Mouse (Mus musculus) retina, postnatal 7 days (tissue): ENCODE data around the gene Bod1l.

Experiments used
- DNase-seq: peaks from one replicate; pipeline ENCODE4 v3.0.0-alpha.2; 2012; ENCODE audit warnings: low read depth, low spot score

The Bod1l gene

DNA sequence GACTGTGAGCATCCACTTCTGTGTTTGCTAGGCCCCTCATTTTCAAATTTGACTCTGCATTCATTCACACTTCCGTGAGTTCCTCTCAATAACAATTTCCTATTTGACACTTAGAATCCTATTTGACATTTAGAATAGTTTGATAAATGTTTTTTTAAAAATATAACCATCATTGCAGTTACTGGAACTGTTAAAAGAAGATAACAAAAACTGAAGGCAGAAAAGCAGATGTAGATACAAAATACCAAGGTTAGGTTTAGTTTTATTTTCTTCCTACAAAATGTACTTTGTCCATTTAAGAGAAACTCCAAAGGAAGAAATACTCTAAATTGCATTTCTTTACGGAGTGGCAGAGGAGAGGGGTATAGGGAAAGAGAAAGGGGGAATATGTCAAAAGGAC, 42.5 kb downstream of the Bod1l start:
- no peak for DNase-seq

DNA sequence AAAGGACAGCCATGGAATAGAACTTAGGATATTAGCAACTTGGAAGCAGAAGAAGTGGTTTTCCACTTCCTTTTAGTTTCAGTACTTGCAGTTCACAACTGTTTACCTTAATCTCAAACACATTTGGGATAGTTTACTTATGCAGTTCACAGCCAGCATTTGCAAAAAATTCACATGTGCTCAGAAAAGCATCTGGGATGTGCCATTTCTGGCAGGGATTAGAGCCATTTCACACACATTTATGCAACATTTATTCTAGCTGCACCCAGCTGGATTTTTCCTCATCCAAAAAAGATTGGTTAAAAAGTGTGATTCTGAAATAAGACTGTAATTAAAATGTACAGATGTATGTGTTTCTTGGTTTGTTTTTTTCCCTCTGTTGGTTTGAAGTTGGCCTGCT, 49.7 kb downstream of the Bod1l start:
- DNase-seq: no peak

DNA sequence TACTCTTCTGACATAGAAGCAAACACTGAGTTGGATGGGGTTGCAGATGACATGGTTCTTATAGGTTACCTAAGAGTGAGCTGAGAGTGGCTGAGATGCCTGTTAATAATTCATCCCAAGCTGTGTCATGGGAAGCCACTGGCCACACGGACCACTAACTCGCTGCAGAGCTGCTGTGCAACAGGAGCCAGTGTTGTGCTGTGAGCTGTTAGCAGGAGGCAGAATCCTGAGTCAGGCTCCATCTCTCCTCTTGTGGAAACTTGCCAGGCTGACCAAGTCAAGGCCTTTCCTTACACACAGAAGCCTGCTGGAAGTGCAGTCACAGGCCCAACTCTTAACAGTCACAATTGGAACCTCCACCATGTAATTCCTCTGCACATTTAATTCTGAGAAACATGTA, 53.6 kb downstream of the Bod1l start:
- no peak for DNase-seq

DNA sequence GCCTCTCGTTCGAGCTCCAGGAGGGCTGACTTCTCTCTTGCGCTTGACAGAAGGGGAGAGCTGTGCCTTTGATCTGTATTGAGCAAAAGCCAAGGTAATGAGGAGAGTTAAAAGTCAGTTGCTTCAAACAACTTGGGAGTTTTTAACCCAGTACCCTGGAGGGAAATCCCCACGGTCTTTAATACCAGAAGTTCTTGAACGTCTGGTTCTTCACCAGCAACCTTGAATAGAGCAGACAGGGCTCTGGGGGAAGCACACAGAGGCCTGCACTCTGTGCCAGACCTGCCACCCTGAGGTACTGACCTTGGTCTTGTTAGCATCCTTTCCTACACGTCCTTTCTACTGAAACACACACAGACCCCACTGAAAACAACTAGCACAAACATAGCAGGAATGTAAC, 55.2 kb downstream of the Bod1l start:
- DNase-seq: no peak

DNA sequence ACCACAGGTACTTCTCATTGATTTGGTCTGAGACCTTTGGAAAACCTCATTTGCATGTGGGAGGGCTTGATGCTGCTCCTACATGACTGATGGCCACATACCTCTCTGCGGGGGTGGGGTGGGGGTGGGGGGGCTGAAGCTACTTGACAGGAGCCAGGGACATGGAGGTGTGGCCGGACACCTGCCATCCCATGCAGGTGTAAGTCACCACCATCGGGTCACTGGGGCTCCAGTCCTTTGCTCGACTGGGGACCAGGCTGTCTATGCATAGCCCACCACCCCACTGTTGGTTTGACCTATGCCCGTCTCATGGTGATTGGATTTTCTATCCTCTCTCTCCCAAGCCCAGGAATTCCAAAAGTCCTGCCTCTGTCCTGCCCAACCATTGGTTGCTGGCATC, 62.2 kb downstream of the Bod1l start:
- no peak for DNase-seq

DNA sequence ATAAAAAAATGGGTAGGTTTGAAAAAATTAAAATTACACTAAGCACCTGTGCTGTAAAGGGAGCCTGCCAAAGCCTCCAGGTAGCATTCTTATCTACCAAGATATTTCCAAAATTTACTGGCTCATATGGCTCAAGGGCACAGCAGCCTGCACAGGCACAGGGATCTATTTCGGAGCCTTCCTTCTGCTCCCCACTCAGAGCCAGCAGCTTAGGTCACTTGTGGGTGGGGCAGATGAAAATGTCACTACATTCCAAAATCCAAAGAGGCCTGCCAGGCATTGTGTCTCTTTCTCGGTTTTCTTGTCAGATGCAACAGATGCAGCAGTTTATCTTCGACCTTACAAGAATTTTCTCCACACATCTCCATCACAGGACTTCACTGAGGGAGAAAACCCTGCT, 64.1 kb downstream of the Bod1l start:
- DNase-seq: no peak

DNA sequence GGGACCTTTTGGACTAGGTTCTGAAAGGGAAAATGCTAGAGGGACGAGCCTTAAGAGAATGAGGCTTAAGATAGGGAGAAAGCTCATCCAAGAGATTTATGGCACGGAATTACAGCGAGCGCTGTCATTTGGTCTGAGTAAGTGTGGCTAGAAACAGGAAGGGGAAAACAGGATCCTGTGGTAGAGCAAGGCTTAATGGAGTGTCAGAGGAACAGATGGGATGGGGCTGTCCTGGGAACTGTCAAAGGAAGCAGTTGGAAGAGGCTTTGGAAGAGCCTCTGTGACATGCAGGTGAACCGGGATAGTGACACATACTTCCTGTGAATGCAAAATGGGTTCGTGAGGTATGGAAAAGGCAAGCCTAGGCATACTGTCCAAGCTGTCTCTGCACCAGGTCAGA, 68.4 kb downstream of the Bod1l start:
- no peak for DNase-seq

DNA sequence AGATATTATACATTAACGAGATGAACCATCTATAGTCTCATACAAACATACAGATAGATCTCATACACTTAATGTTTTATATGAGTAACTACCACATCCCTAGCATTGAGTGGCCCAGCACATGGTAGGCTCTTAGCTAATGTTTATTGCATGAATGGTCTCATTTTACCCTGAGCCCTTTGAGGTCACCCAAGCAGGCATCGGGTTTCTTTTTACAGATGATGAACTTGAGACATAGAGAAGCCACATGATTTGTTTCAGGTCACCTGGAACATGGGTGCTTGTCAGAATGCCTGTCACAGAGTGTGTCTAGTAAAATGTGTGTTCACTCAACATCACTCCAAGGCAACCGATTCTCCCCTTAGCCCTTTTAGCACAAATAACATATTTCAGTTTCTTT, 68.8 kb downstream of the Bod1l start:
- DNase-seq: no peak

DNA sequence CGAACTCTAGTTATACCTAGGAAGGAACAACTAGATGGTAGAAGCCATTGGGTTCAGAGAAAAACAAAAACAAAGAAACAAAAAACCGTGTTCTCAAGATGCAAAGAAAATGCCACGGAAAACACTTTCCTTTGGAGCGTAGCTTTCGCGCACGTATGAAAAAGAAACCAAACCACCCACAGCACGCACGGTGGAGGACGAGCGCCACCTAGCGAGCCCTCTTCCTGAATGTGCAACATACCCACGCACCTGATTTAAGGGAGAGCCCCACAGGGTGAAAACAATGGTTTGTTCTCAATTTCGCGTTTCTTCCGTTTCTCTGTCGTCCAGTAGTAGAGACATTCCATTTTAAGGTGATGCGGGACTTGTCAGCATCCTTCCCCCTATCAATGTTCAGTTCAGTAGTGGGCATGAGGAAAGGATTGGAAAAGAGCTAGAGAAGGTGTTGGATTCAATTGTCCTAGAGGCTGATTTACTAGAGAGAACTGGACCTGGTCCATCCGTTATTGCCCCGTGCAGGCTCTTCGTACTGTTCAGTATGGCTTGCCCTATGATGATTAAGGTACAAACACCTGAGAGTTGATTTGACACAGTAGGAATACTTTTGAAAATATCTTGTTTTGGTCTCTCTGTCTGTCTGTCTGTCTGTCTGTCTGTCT, 75.6 kb downstream of the Bod1l start:
- peak; percentile 78 for DNase-seq

DNA sequence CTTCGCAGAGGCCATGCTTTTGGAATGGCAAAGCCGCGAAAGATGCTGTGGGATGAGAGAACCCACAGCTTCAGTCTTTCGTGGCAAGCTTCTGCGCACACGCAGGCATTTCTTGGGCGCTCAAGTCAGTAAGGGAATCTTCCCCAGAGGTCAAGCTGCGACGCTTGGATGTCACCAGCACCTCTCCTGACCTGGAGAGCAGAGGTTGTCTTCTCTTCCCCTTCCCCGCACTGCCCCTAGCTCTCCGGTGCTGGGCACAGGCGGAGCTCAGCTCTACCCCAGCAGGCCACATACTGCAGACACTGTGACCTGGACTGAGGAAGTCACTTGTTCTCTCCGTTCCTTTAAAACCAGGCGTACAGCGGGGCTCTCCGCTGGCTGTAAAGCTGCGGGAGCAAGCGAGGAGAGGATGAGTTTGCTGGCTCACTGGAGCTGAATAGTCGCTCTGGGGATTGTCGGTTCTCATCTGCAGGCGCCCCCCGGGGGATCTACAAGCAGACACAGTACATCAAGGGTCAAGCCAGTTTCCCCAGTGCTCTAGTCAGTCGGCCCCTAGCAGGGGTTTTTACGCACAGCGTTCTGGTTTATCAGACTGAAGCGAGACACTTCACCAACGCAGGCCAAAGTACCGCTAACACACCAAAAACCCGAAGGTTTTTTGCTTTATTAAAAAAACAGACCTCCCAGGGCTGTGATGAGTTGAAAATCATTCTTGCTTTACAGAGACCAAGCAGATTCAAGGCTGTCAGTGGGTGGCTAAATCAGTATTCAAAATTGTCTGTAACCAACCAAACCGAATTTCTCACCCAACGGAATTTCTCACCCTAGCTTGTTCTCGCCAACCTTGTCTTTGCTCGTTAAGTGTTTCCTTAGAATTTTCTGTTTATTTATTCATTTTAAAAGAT, 76.6 kb downstream of the Bod1l start:
- DNase-seq: no peak

DNA sequence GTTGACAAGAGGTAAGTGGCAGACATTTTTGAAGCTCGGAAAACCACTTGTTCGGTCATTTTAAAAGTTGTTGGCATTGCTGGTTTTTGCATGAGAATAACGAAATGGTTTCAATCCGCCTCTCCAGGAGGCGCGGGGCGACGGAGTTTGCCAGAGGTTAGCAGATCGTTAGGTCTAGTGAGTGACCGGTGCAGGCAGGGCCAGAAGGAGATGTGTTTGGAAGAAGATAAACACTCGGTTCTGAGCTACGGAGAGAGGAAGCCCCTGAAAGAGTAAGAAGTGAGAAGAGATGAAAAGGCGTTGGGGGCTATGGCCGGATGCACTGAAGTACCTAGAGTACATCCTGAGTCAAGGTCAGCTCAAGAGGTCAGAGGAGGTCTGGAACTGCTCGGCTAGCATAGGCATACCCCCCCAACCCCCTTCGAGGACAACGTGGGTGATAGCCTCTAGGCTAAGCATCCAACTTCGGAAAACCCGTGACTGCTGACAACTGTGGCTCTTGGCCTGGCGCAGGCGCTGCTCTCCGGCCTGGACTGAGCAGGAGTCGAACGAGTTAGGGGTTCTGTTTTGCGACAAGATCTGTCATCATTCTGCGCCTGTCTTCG, 77.6 kb downstream of the Bod1l start:
- no peak for DNase-seq

DNA sequence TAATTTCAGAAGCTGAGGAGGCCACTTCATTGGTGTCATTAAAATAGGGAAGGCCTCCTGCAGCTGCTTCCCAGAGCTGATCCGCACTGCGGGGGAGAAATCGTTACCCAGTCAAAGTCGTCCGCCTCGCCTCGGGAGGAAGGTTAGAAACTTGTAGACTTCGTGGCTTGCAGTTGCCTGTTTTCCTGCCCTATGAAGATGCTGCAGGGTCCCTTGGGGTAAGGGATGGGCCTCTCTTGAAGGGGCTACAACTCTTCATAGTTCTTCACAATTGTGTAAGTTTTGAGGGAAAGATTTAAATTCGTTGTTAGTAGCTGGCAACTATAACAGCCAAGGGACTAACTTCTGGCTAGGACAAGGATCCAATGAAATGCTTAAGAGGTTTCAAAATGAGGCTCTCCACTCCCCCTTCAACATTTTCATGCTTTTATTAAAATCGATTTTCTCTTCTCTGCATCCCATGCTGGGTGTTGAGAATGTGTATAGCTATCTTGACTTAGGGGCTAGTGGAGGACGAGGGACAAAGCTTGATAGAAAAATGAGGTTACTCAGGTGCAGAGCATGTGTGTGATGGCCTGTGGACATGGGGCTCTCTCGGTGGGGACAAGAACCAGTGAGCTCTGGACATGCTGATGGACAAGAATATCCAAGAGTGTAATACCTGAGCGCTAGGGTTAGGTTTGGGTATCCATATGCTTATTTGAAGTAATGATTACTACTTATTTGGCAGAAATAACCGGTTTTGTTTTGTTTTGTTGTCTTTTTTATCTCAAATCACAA, 78.3 kb downstream of the Bod1l start:
- no peak for DNase-seq

DNA sequence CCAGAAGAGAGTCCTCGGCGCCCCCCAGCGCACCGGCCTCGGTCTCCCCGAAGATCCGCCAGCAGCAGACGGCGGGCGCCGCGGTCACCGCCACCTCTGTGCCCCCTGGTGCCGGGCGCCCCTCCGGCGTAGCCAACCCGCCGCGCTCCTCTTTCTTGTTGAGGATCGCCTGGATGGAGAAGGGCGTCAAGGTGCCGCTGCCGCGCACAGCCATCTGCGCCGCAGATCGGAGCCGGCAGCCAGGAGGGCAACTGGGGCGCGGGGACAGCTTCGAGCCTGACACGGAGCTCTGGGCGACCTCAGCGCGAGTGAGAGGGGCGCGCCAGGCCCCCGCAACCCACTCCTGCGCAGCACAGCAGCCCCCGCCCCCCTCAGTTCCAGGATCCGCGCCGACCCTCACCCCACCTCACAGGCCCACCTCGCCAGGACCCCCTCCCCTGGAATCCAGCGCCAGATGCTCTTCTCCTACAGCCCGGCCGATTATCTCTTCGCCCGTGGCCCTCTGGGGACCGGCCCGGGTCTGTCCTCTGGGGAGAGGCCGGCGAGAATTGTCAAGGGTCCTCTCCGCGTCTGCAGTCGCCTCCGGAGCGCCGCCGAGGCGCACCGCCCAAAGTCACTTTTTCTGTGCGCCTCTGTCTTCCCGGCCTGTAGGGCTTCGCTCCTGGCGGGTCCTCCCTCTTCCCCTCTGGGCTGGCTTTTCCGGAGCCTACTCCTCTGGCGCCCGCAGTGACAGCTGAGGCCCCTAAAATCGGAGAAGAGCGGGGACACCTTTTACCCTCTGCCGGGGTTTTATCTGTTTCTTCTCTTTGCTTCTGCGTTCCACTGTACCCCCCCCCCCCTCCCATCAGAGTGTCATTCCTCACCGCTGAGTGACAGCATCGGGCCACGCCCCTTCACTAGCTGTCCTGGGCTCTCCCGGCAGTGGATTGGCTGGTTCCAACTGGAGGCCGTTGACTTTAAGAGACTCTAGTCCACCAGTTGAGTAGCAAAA, 80.1 kb downstream of the Bod1l start, which contains the start of gene Nkx3-2:
Gene Nkx3-2 (minus strand): TSS at position 771 of the 991 bp plus-strand sequence.
- DNase-seq: no peak

DNA sequence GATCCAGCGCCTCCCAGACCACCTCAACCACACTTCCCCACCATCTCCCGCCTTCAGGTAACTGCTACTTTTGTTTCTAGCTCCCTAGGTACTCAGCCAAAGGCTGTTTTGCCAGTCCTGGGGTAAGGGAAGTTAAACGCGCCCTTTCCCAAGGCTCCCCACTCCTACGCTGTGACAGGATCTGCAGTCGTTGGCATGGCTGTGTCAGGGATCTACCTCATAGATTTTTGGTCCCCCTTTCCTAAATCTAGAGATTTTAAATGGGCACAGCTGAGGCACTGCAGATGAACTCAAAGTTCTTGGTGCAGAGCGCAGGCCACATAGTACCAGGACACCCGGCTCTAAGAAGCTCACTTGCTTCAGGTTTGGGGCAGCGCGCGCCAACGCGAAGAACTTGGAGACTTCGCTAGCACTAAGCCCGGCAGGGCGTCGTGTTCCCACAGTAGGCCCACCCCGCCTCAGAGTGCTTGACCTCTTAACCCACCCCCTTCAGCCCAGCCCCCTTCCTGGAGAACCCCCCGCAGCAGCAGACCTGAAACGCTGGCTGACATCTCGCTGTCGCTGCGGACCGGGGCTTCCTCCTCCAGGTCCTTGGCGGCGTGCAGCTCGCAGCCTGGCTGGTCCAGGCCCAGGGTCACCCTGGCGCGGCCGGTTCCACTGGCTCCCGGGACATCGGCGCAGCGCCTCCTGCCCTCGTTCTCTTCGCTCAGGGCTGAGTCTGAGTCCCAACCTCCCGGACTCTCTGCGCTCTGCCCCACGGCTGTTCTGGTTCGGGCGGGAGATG, 81.0 kb downstream of the Bod1l start:
- DNase-seq: no peak

DNA sequence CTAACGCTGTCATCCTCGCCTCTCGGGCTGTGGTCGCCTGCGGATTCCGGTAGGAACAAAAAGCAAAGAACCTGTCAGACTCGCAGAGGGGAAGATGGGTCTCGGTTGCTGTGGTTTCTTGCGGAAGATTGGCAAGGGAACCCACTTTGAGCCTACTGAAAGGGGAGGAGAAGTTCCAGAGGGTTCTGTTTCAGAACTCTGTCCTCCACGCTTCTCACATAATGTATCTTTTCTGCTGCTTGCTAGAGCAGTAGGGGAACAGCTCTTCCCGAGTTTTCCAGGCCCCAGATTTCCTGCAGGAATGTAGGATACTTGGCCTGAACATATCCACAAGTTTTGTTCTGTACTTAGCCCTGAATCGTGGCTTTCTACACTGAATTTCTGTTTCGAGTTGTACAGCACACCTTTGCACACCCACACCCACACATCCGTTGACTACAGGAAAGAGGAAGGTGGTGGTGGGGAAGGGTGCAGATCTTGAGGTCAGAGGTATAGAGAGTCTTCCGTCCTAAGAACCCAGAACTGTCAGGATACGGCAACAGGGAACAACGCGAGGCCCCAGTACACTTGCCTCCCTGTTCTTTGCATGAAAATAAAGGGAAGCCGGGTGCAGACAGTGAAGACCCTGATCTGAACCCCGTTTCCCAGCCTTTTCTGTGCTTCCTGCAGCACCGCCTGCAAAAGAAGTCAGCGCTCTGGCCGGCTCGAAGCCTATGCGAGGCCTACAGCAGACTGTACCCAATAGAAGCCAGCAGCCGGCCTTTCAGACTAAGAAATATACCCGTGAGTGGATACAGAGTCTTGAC, 81.8 kb downstream of the Bod1l start:
- DNase-seq: no peak

DNA sequence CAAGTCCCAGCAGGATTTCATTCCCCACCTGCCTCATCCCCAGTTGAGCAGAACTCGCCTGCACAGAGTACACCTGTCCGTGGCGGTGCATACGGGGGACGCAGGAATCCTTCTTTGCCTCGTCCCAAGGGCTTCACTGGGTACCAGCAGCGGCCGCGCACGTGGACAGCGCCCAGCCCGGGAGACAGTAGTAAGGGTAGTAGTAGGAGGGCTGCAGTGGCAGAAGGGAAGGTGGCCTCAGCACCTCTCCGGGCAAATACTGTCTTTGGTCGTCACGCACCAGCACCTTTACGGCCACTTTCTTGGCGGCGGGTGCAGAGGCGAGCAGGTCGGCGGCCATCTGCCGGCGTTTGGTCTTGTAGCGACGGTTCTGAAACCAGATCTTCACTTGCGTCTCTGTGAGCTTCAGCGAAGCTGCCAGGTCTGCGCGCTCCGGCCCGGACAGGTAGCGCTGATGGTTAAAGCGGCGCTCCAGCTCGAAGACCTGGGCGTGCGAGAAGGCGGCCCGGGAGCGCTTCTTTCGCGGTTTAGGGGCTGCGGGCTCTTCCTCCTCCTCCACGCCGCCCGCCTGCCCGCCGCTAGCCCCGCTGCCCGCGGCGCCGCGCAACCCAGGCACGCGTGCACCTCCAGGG, 82.5 kb downstream of the Bod1l start:
- DNase-seq: no peak

DNA sequence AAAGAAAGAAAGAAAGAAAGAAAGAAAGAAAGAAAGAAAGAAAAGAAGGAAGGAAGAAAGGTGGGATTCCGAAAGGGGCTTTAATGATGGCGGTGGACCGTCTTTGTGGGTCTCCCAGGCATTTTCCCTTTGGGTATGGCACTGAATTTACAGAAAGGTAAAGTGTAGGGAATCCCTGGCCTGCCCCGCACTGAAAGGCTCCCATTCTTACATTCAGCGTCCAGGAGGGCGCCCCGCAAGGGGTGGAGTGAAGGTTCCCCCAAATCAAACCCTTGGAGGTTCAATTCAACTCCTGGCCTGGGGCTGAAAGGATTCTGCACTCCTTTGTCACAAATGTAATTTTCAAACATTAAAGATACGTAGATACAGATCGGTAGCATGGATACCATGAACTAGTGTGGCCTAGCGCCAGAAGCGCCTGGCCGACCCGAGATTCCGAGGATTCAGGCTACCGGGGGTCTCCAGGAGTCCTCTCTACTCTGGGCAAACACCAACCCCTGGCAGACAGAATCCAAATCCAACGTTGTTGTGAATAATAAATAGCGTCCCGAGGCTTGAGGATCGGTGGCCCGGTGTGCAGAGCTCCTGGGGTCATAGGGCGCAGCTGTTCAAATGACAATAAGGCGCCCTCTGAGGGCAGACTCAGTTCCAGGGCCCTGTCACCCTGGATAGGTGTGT, 83.1 kb downstream of the Bod1l start:
- no peak for DNase-seq

DNA sequence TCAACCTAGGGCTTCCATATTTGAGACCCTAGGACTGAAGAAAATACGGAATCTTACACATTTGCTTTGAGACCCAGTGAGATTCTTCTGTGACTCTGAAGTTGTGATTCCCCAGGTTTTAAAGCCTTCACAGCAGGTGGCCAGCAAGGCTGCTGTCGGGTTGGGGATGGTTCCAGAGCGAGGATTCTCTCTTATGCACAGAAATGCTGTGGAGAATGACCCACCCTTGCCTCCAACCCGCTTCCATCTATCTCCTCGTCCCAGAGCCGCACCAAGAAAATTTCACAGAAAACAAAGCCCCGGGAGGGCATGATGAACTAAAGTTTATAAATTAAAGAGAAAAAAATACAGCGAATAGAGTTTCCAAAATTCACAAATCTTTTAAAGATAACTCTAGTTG, 84.0 kb downstream of the Bod1l start:
- DNase-seq: no peak
